ENCODE assay signal across 19 mouse cellular contexts in the genomic region with DNA sequence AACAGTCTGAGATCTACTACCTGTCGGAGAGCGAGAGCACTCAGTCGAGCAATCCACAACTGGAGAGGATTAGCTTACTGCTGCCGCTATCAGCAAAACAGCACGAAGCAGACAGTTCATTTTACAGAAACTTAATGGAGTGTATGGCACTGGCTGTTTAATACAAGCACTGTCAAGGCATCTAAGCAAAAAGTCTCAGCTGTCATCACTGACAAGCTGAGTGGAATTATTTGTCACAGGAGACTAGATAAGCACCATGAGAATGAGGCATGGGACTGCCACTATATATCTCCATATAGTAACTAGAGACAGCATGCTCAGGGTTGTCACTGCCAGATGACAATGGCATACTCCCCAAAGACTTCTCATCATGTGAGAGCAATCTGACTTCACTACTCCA.
DNase-seq lines count a peak whose midpoint lies in the region; ATAC-seq lines count a peak whose summit lies in the region.
"Had no signal": no experiment of that assay in that cellular context is flagged by ENCODE, and none has a peak within 500 bp of the region (broad histone marks: within the 10 kb centered on the region; RNA-seq: fewer than 3 reads in every experiment).

No protein-coding gene starts in this region.

- no peak overlapping the region for H3K4me3 ChIP-seq in forebrain, embryonic 12.5 days (replicated peaks)
- no peak overlapping the region for H3K4me3 ChIP-seq in forebrain, embryonic 11.5 days (ENCODE audit: low read depth, low read length)
- no peak overlapping the region for H3K4me3 ChIP-seq in kidney, embryonic 15.5 days (replicated peaks)
- no peak overlapping the region for H3K4me3 ChIP-seq in hindbrain, embryonic 16.5 days (ENCODE audit: low read length)
- H3K4me3 ChIP-seq in neural tube, embryonic 14.5 days (ENCODE audit: low read depth, low read length): no peak overlapping the region
- H3K4me3 ChIP-seq: limb, embryonic 15.5 days; midbrain, embryonic 12.5 days had no signal

- no peaks in the 10 kb centered on the region for H3K27me3 ChIP-seq in forebrain, embryonic 12.5 days
- no peaks in the 10 kb centered on the region for H3K27me3 ChIP-seq in forebrain, embryonic 11.5 days (ENCODE audit: control insufficient read depth, insufficient read depth, low read length)
- H3K27me3 ChIP-seq in kidney, embryonic 15.5 days: no peaks in the 10 kb centered on the region
- no peaks in the 10 kb centered on the region for H3K27me3 ChIP-seq in hindbrain, embryonic 16.5 days (replicated peaks; ENCODE audit: control insufficient read depth, insufficient read depth, low read length)
- no peaks in the 10 kb centered on the region for H3K27me3 ChIP-seq in neural tube, embryonic 14.5 days (ENCODE audit: control insufficient read depth, insufficient read depth, low read length)
- H3K27me3 ChIP-seq: limb, embryonic 15.5 days; midbrain, embryonic 12.5 days had no signal

- no peaks in the 10 kb centered on the region for H3K36me3 ChIP-seq in forebrain, embryonic 12.5 days (replicated peaks)
- H3K36me3 ChIP-seq in forebrain, embryonic 11.5 days (ENCODE audit: control insufficient read depth, insufficient read depth, low read length): no peaks in the 10 kb centered on the region
- H3K36me3 ChIP-seq in kidney, embryonic 15.5 days: no peaks in the 10 kb centered on the region
- H3K36me3 ChIP-seq in hindbrain, embryonic 16.5 days (ENCODE audit: control insufficient read depth, insufficient read depth, low read length): no peaks in the 10 kb centered on the region
- H3K36me3 ChIP-seq in neural tube, embryonic 14.5 days (ENCODE audit: control insufficient read depth, insufficient read depth, low read length): no peaks in the 10 kb centered on the region
- H3K36me3 ChIP-seq: limb, embryonic 15.5 days; midbrain, embryonic 12.5 days had no signal

- DNase-seq in forebrain, embryonic 11.5 days (ENCODE audit: low spot score): no peak
- no peak for DNase-seq in kidney, adult 9 months
- DNase-seq in layer of hippocampus, postnatal 25 days (ENCODE audit: extremely low spot score in 1 of 2, low spot score in 1 of 2): no peak
- no peak for DNase-seq in frontal cortex, postnatal 25 days (ENCODE audit: low spot score in 2 of 2)
- DNase-seq: cerebellum, adult 9-11 months; embryo, embryonic 11 days; gastrocnemius, postnatal 10 days; heart, adult 18-20 months; kidney, postnatal 25 days; liver, postnatal 0 days; lung, postnatal 14 days; thymus, postnatal 4 days had no signal

- H3K9ac ChIP-seq in forebrain, embryonic 12.5 days: no peak overlapping the region
- no peak overlapping the region for H3K9ac ChIP-seq in forebrain, embryonic 11.5 days (ENCODE audit: low read length)
- H3K9ac ChIP-seq in kidney, embryonic 15.5 days: no peak overlapping the region
- H3K9ac ChIP-seq in hindbrain, embryonic 16.5 days (ENCODE audit: low read depth, low read length): no peak overlapping the region
- no peak overlapping the region for H3K9ac ChIP-seq in neural tube, embryonic 14.5 days (replicated peaks; ENCODE audit: low read depth, low read length)
- H3K9ac ChIP-seq: limb, embryonic 15.5 days; liver, postnatal 0 days; midbrain, embryonic 12.5 days had no signal

- no peaks in the 10 kb centered on the region for H3K9me3 ChIP-seq in forebrain, embryonic 12.5 days
- H3K9me3 ChIP-seq in forebrain, embryonic 11.5 days (ENCODE audit: control insufficient read depth, low read length): no peaks in the 10 kb centered on the region
- H3K9me3 ChIP-seq in kidney, embryonic 15.5 days (replicated peaks): no peaks in the 10 kb centered on the region
- no peaks in the 10 kb centered on the region for H3K9me3 ChIP-seq in hindbrain, embryonic 16.5 days (ENCODE audit: control insufficient read depth, low read length)
- H3K9me3 ChIP-seq in neural tube, embryonic 14.5 days (ENCODE audit: control insufficient read depth, low read length): no peaks in the 10 kb centered on the region
- H3K9me3 ChIP-seq: limb, embryonic 15.5 days; midbrain, embryonic 12.5 days had no signal

- H3K4me1 ChIP-seq in forebrain, embryonic 12.5 days: no peaks in the 10 kb centered on the region
- H3K4me1 ChIP-seq in forebrain, embryonic 11.5 days (replicated peaks; ENCODE audit: control insufficient read depth, insufficient read depth, low read length): no peaks in the 10 kb centered on the region
- no peaks in the 10 kb centered on the region for H3K4me1 ChIP-seq in kidney, embryonic 15.5 days
- no peaks in the 10 kb centered on the region for H3K4me1 ChIP-seq in hindbrain, embryonic 16.5 days (ENCODE audit: control insufficient read depth, insufficient read depth, low read depth, low read length)
- 0 out of 2 replicates have a peak, but pooled peaks cover 2% of the 10 kb centered on the region for H3K4me1 ChIP-seq in neural tube, embryonic 14.5 days (ENCODE audit: control insufficient read depth, insufficient read depth, low read length)
- H3K4me1 ChIP-seq: limb, embryonic 15.5 days; midbrain, embryonic 12.5 days had no signal

- H3K27ac ChIP-seq in forebrain, embryonic 12.5 days: no peak overlapping the region
- no peak overlapping the region for H3K27ac ChIP-seq in forebrain, embryonic 11.5 days (ENCODE audit: low read depth, low read length)
- H3K27ac ChIP-seq in kidney, embryonic 15.5 days: no peak overlapping the region
- no peak overlapping the region for H3K27ac ChIP-seq in hindbrain, embryonic 16.5 days (ENCODE audit: low read depth, low read length)
- H3K27ac ChIP-seq in neural tube, embryonic 14.5 days (ENCODE audit: low read depth, low read length): no peak overlapping the region
- H3K27ac ChIP-seq: limb, embryonic 15.5 days; midbrain, embryonic 12.5 days had no signal

- H3K4me2 ChIP-seq in forebrain, embryonic 12.5 days: no peak overlapping the region
- H3K4me2 ChIP-seq in forebrain, embryonic 11.5 days (ENCODE audit: low read depth, low read length, severe bottlenecking): no peak overlapping the region
- H3K4me2 ChIP-seq in kidney, embryonic 15.5 days: no peak overlapping the region
- no peak overlapping the region for H3K4me2 ChIP-seq in hindbrain, embryonic 16.5 days (ENCODE audit: low read length)
- no peak overlapping the region for H3K4me2 ChIP-seq in neural tube, embryonic 14.5 days (ENCODE audit: low read depth, low read length)
- H3K4me2 ChIP-seq: limb, embryonic 15.5 days; midbrain, embryonic 12.5 days had no signal

- ATAC-seq in forebrain, embryonic 12.5 days (ENCODE audit: low FRiP score): peak; percentile 17; the same call in 1 of the 2 replicates
- ATAC-seq in forebrain, embryonic 11.5 days (replicated peaks; ENCODE audit: low FRiP score): no peak
- peak; percentile 90 for ATAC-seq in kidney, embryonic 15.5 days (replicated peaks; ENCODE audit: low FRiP score)
- ATAC-seq in hindbrain, embryonic 16.5 days: peak; percentile 65; the same call in 1 of the 2 replicates
- peak; percentile 85 for ATAC-seq in neural tube, embryonic 14.5 days (ENCODE audit: low read depth)
- ATAC-seq: inflammation-experienced regulatory T-cells, adult 6 months; liver, postnatal 0 days had no signal

- 76% methylated on average over 5 of the region's 5 CpGs for WGBS in forebrain, embryonic 12.5 days
- 81% methylated on average over 5 of the region's 5 CpGs for WGBS in forebrain, embryonic 11.5 days
- WGBS in kidney, embryonic 15.5 days: 39% methylated on average over 5 of the region's 5 CpGs
- WGBS in hindbrain, embryonic 16.5 days: 60% methylated on average over 5 of the region's 5 CpGs
- WGBS in neural tube, embryonic 14.5 days: 52% methylated on average over 5 of the region's 5 CpGs
